Mouse (Mus musculus): ENCODE measurements around the gene Kif3b.

GRCm38 (mm10) chr2:153338361-153339350, 47.4 kb downstream of the Kif3b start:
- TF ChIP-seq POLR2A (IDR thresholded peaks at IDR 0.05; ENCODE audit: low read depth, low read length) (no peak), CTCF (IDR thresholded peaks at IDR 0.05; ENCODE audit: extremely low read depth, insufficient read depth, insufficient read length, insufficient replicate concordance) (no peak)

All from spleen, adult 2 months (tissue).